Mouse (Mus musculus) heart, adult 9 months (tissue): ENCODE data around the gene Ddi2.

Source experiments
- DNase-seq, 2 experiments: peaks; one replicate each; pipeline ENCODE4 v3.0.0; 2022; ENCODE audit warnings: low spot score in 2 of 2

Ddi2 gene

GRCm38 (mm10) chr4:141694719-141695118 is 28.5 kb downstream of the Ddi2 start:
- no peak for DNase-seq

- DNase-seq, result no peak
These were observed 34.7 kb downstream of the Ddi2 start for GRCm38 (mm10) chr4:141688505-141688904.

- no peak for DNase-seq
These were observed 36.7 kb downstream of the Ddi2 start for GRCm38 (mm10) chr4:141686525-141686924.

- no peak for DNase-seq
These were observed 37.1 kb downstream of the Ddi2 start for GRCm38 (mm10) chr4:141686093-141686492.

GRCm38 (mm10) chr4:141685499-141685898 is 37.7 kb downstream of the Ddi2 start, which contains the start of gene Rsc1a1:
TSS of gene Rsc1a1 (minus strand) at chr4:141685599.
- DNase-seq, result no peak

- no peak for DNase-seq
These were observed 40.5 kb downstream of the Ddi2 start for GRCm38 (mm10) chr4:141682706-141683230.

- DNase-seq, result peak; percentile 55
These were observed 41.5 kb downstream of the Ddi2 start for GRCm38 (mm10) chr4:141681767-141682166.

GRCm38 (mm10) chr4:141680892-141681291 is 42.3 kb downstream of the Ddi2 start:
- DNase-seq, result no peak

- no peak for DNase-seq
These were observed 44.2 kb downstream of the Ddi2 start for GRCm38 (mm10) chr4:141679016-141679415.

- DNase-seq, result no peak
These were observed 46.7 kb downstream of the Ddi2 start for GRCm38 (mm10) chr4:141676462-141676979.

GRCm38 (mm10) chr4:141672325-141672724 is 50.9 kb downstream of the Ddi2 start:
- DNase-seq, result no peak

GRCm38 (mm10) chr4:141671389-141671788 is 51.8 kb downstream of the Ddi2 start:
- DNase-seq, result no peak

- DNase-seq, result peak; percentile 49 to 56
These were observed 53.1 kb downstream of the Ddi2 start for GRCm38 (mm10) chr4:141669898-141670712.

- DNase-seq, result no peak
These were observed 58.4 kb downstream of the Ddi2 start, which contains the start of gene Plekhm2 for GRCm38 (mm10) chr4:141664799-141665198. TSS of gene Plekhm2 (minus strand) at chr4:141664899.

GRCm38 (mm10) chr4:141664011-141664745 is 59.0 kb downstream of the Ddi2 start:
- DNase-seq, result peak; percentile 76 to 78

GRCm38 (mm10) chr4:141663122-141663931 is 59.9 kb downstream of the Ddi2 start:
- DNase-seq, result peak in 1 of 2 experiments; percentile 50

GRCm38 (mm10) chr4:141660884-141661283 is 62.3 kb downstream of the Ddi2 start:
- DNase-seq, result no peak

GRCm38 (mm10) chr4:141659739-141660138 is 63.5 kb downstream of the Ddi2 start:
- no peak for DNase-seq

- no peak for DNase-seq
These were observed 64.3 kb downstream of the Ddi2 start for GRCm38 (mm10) chr4:141658846-141659484.

- no peak for DNase-seq
These were observed 66.3 kb downstream of the Ddi2 start for GRCm38 (mm10) chr4:141656932-141657331.
